Mouse (Mus musculus): ENCODE measurements at regions not wholly inside any gene's neighbourhood (a gene's known extent, or its start where the extent isn't known, plus 50 kb on each side); places are given as distances from the start of the nearest gene placed in this dataset.

DNA sequence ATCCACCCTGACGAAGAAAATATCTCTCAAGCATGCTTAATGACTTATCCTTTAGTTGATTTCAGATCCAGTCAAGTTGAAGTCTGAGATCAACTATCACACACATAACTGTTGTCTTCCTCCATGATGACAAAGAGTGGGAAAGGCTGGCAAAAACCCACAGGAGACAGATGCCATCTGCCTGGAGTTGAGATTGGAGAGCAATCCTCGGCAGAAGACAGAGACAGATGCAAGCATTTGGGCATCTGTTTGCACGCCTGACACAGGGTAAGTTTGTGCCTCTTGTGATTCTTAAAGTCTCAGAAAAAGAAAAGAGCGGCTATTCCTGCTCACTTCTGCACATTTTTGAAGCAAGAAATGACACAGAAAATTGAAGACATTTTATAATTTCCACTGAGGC lies 715.7 kb upstream of the Tmem132c start:
- TF ChIP-seq POLR2A (IDR thresholded peaks at IDR 0.05; ENCODE audit: low read depth, low read length) (no peak), CTCF (IDR thresholded peaks at IDR 0.05; ENCODE audit: borderline replicate concordance, insufficient read depth, low read length) (no peak)
- H3K27ac ChIP-seq (ENCODE audit: insufficient read depth, low read length), result no peak overlapping the region
- H3K4me1 ChIP-seq (ENCODE audit: control insufficient read depth, insufficient read depth, low read length), result no peaks in the 10 kb centered on the region

DNA sequence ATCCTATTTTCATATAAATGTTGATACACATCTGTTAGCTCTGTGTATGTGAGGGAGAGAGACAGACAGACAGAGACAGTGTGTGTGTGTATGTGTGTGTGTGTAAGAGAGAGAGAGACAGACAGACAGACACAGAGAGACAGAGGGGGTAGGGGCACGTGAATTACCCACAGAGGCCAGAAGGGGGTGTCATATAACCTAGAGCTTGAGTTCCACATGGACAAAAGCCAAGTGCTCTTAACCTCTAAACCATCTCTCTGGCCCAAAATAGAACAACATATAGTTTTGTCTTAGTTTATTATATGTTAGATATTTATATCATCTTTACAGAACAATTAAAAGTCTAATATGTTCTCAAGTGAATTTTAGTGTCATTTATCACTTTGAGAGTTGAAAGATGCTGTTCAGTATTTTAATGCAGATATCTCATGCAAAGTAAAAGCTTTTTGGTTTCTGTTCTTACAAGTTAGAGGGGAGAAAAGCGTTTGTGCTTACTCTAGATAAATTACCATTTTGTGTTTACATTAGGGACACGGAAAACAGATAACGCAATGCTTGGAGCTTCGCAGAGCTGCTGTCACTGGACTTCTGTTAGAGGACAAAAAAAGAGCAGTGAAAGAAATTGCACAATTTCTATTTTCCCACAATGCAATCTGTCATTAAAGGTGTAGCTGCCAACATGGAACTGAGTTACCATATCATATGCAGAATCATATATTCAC lies 710.6 kb upstream of the Tmem132c start:
- no peak overlapping the region for H3K27ac ChIP-seq (ENCODE audit: insufficient read depth, low read length)
- H3K4me3 ChIP-seq (ENCODE audit: insufficient read depth, low read length), result no peak overlapping the region
- TF ChIP-seq CTCF (IDR thresholded peaks at IDR 0.05; ENCODE audit: borderline replicate concordance, insufficient read depth, low read length) (no peak), POLR2A (IDR thresholded peaks at IDR 0.05; ENCODE audit: low read depth, low read length) (no peak)
- H3K4me1 ChIP-seq (ENCODE audit: control insufficient read depth, insufficient read depth, low read length), result no peaks in the 10 kb centered on the region

More for the DNA sequence above, 715.7 kb upstream of the Tmem132c start:
- H3K4me3 ChIP-seq (ENCODE audit: insufficient read depth, low read length), result no peak overlapping the region

DNA sequence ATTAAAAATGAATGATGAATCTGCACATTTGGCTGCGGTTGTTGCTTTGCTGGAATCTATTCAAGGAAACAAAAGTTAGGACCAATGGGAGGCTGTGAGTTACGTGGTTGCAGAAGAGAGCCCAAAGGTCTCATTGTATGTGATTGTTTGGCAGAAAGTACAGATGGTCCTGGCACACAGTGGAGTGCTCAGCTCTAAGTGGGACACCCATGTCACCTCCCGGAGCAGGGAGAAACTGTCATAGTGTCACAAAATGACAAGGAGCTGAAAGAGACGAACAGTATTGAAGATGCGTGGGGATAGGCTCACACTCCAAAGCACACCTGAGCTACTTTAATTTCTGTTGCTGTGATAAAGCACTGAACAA lies 710.1 kb upstream of the Tmem132c start:
- no peak for TF ChIP-seq CTCF (IDR thresholded peaks at IDR 0.05; ENCODE audit: borderline replicate concordance, insufficient read depth, low read length)
- TF ChIP-seq POLR2A (IDR thresholded peaks at IDR 0.05; ENCODE audit: low read depth, low read length), result no peak
- Histone ChIP-seq H3K27ac (ENCODE audit: insufficient read depth, low read length) (no peak overlapping the region), H3K4me3 (ENCODE audit: insufficient read depth, low read length) (no peak overlapping the region), H3K4me1 (ENCODE audit: control insufficient read depth, insufficient read depth, low read length) (no peaks in the 10 kb centered on the region)

DNA sequence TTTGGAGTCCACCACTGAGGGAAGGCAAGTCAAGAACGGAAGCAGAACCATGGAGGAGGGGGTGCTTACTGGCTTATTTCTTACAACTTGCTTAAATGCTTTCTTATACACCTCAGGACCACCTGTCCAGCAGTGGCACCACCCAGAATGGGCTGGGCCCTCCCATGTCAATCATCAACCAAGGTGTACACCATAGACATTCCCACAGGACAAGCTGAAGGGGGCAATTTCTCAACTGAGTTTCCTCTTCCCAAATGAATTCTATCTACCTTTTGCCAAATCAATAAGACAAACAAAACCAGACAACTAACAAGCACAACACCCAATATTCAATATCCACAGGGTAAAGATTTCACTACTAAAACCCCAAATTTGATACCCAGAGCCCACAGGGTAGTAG lies 709.6 kb upstream of the Tmem132c start:
- Histone ChIP-seq H3K4me3 (ENCODE audit: insufficient read depth, low read length) (no peak overlapping the region), H3K4me1 (ENCODE audit: control insufficient read depth, insufficient read depth, low read length) (no peaks in the 10 kb centered on the region), H3K27ac (ENCODE audit: insufficient read depth, low read length) (no peak overlapping the region)
- TF ChIP-seq POLR2A (IDR thresholded peaks at IDR 0.05; ENCODE audit: low read depth, low read length) (no peak), CTCF (IDR thresholded peaks at IDR 0.05; ENCODE audit: borderline replicate concordance, insufficient read depth, low read length) (no peak)

DNA sequence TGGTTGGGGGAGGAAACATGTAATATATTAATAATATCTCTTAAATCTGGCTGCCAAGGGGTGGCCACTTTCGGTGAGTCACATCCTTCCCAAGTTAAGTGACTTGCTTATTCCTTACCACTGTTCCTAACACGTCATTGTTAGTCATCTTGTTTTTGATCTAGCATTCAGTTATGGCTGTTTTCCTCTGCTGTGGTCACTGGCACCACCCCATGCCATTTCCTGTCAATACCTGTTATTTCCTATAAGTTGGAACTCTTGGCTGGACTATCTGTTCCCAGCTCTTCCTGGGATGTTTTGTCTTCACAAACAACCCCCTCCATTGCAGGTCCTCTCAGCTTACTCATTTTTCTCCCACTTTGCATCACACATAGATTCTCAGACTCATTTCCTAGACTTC lies 703.5 kb upstream of the Tmem132c start:
- no peak for TF ChIP-seq CTCF (IDR thresholded peaks at IDR 0.05; ENCODE audit: borderline replicate concordance, insufficient read depth, low read length)
- TF ChIP-seq POLR2A (IDR thresholded peaks at IDR 0.05; ENCODE audit: low read depth, low read length), result no peak
- Histone ChIP-seq H3K27ac (ENCODE audit: insufficient read depth, low read length) (peak overlapping the region; percentile 75), H3K4me1 (ENCODE audit: control insufficient read depth, insufficient read depth, low read length) (peaks cover 3% of the 10 kb centered on the region; the same call in 1 of the 2 replicates), H3K4me3 (ENCODE audit: insufficient read depth, low read length) (no peak overlapping the region)

DNA sequence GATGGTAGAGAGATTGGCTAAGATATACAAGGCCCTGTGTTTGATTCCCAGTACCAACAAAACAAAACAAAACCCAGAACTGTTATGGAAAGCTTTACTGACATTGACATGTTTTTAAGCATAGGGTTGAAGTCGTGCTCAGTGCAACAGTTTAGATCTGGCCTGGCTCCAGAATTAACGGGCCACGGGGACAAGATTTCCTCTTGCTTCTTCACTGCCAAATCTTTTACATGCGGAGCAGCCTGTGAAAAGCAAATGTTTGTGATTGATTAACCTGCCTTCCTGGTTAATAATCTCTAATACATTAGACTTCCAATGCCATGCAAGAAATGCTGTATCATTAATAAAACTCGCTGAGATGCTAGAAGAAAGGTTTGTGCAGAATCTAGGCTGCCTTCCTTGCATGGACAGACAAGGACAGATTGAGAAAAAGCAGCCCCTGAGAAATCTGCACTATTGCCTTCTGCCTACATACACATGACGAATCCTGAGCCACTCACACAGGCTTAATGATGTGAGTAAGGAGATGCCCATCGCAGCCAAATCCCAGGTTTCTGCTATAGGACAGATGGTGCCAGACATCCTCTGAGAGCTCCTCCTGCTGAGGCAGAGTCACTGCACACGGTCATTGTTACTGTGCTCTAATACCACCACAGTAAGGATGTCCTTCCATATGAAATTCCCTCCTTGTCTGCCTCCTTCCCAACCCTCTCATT lies 697.2 kb upstream of the Tmem132c start:
- peaks cover 3% of the 10 kb centered on the region; the same call in 1 of the 2 replicates for H3K4me1 ChIP-seq (ENCODE audit: control insufficient read depth, insufficient read depth, low read length)
- H3K27ac ChIP-seq (ENCODE audit: insufficient read depth, low read length), result no peak overlapping the region
- TF ChIP-seq CTCF (IDR thresholded peaks at IDR 0.05; ENCODE audit: borderline replicate concordance, insufficient read depth, low read length) (no peak), POLR2A (IDR thresholded peaks at IDR 0.05; ENCODE audit: low read depth, low read length) (no peak)

DNA sequence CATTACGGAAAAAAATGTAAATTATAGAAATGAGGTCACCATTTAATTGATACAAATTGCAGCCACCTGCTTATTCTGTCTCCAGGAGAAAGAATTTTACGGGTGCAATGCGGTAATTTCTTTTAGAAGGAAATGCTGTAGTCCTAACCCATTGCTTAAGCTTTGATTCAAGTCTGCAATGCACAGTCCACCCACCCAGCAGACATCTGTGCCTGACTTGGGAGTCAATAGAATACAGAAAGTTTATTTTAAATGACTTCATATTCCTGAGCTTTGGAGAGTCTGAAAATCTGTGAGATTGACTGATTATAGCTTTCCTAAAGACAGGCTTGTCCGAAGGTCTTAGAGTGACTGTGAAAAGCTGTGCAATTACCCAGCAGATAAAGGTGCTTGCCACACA lies 693.8 kb upstream of the Tmem132c start:
- Histone ChIP-seq H3K27ac (ENCODE audit: insufficient read depth, low read length) (no peak overlapping the region), H3K4me3 (ENCODE audit: insufficient read depth, low read length) (no peak overlapping the region), H3K4me1 (ENCODE audit: control insufficient read depth, insufficient read depth, low read length) (peaks cover 3% of the 10 kb centered on the region; the same call in 1 of the 2 replicates)
- TF ChIP-seq CTCF (IDR thresholded peaks at IDR 0.05; ENCODE audit: borderline replicate concordance, insufficient read depth, low read length) (no peak), POLR2A (IDR thresholded peaks at IDR 0.05; ENCODE audit: low read depth, low read length) (no peak)

More for the DNA sequence above, 697.2 kb upstream of the Tmem132c start:
- H3K4me3 ChIP-seq (ENCODE audit: insufficient read depth, low read length), result no peak overlapping the region

DNA sequence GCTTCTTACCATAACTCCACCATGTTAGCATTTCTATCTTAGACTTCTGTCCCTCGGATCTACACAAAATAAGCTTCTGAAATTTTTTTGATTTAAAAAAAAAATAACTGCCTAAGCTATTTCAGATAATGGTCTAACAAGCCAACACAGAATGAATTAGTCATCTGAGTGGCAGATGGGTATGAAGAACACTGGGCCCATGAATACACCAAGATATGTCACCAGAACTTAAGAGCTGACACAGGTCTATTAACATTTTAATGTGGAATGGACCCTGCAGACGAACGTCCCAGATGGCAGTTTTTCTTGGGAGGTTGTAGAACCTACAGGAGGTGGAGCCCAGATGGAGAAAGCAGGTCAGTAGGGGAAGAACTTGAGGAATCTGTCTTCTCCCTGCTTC lies 689.9 kb upstream of the Tmem132c start:
- Histone ChIP-seq H3K4me3 (ENCODE audit: insufficient read depth, low read length) (no peak overlapping the region), H3K4me1 (ENCODE audit: control insufficient read depth, insufficient read depth, low read length) (no peaks in the 10 kb centered on the region), H3K27ac (ENCODE audit: insufficient read depth, low read length) (no peak overlapping the region)
- TF ChIP-seq POLR2A (IDR thresholded peaks at IDR 0.05; ENCODE audit: low read depth, low read length) (no peak), CTCF (IDR thresholded peaks at IDR 0.05; ENCODE audit: borderline replicate concordance, insufficient read depth, low read length) (no peak)

DNA sequence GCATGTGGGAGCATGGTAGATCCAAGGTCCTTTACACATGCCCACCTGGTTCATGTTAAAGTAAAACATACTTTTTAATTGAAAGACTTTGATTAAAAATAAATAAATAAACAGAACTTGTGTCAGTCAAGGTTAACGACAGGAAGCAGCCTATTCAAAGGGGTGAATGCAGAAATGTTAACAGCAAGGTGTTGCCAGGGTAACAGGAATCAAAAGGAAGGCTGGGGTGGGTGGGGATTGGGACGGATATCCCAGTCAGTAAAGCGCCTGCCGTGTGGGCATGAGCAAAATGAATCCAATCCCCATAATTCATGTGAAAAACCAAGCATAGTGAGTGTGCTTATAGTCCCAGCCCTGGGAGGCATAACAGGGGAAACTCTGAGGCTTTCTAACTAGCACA lies 682.6 kb upstream of the Tmem132c start:
- no peak for TF ChIP-seq CTCF (IDR thresholded peaks at IDR 0.05; ENCODE audit: borderline replicate concordance, insufficient read depth, low read length)
- TF ChIP-seq POLR2A (IDR thresholded peaks at IDR 0.05; ENCODE audit: low read depth, low read length), result no peak
- H3K27ac ChIP-seq (ENCODE audit: insufficient read depth, low read length), result no peak overlapping the region
- no peaks in the 10 kb centered on the region for H3K4me1 ChIP-seq (ENCODE audit: control insufficient read depth, insufficient read depth, low read length)
- no peak overlapping the region for H3K4me3 ChIP-seq (ENCODE audit: insufficient read depth, low read length)

DNA sequence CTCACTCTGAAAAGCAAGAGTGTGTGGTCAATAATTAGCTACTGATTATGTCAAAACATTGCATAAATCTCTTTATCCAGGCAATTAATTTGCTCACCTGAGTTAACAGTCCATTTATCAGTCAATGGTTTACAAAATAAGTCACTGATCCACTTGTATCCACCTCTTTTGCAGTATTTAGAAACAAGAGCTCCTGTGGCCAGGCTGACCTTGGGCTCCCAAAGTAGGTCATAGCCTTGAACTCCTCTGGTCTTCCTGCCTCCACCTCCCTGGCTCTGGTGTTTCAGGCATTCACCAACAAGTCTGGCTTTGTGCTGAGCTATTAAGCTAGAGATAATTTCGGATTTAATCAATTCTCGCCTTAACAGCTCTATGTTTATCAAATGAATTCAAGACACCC lies 675.8 kb upstream of the Tmem132c start:
- Histone ChIP-seq H3K4me3 (ENCODE audit: insufficient read depth, low read length) (no peak overlapping the region), H3K4me1 (ENCODE audit: control insufficient read depth, insufficient read depth, low read length) (no peaks in the 10 kb centered on the region), H3K27ac (ENCODE audit: insufficient read depth, low read length) (no peak overlapping the region)
- TF ChIP-seq POLR2A (IDR thresholded peaks at IDR 0.05; ENCODE audit: low read depth, low read length) (no peak), CTCF (IDR thresholded peaks at IDR 0.05; ENCODE audit: borderline replicate concordance, insufficient read depth, low read length) (no peak)
